ENCODE assay signal across 25 mouse cellular contexts in genomic region chrX:145477725-145478194, GRCm38 (mm10). TPM values are rescaled to one million over a fixed set of nuclear protein-coding genes. Genes with fewer than 3 reads are reported as not detected.
DNase-seq lines count a peak whose midpoint lies in the region; ATAC-seq and TF ChIP-seq lines count a peak whose summit lies in the region.
"Had no signal": no experiment of that assay in that cellular context is flagged by ENCODE, and none has a peak within 500 bp of the region (broad histone marks: within the 10 kb centered on the region; RNA-seq: fewer than 3 reads in every experiment).

No protein-coding gene starts in this region.

- H3K9me3 ChIP-seq in forebrain, embryonic 11.5 days (ENCODE audit: control insufficient read depth, low read length), result no peaks in the 10 kb centered on the region
- H3K9me3 ChIP-seq in forebrain, embryonic 10.5 days, result no peaks in the 10 kb centered on the region
- no peaks in the 10 kb centered on the region for H3K9me3 ChIP-seq in forebrain, embryonic 16.5 days (ENCODE audit: control insufficient read depth, low read length)
- no peaks in the 10 kb centered on the region for H3K9me3 ChIP-seq in midbrain, embryonic 10.5 days (replicated peaks)
- H3K9me3 ChIP-seq: hindbrain, embryonic 12.5 days; liver, embryonic 13.5 days; midbrain, embryonic 13.5 days; neural tube, embryonic 12.5 days; stomach, embryonic 15.5 days had no signal

- 75% methylated on average over 3 of the region's 3 CpGs for WGBS in forebrain, embryonic 11.5 days
- WGBS in forebrain, embryonic 10.5 days, result 66% methylated on average over 3 of the region's 3 CpGs
- WGBS in forebrain, embryonic 16.5 days, result 45% methylated on average over 3 of the region's 3 CpGs
- WGBS in midbrain, embryonic 10.5 days, result 78% methylated on average over 3 of the region's 3 CpGs

- no peak overlapping the region for H3K4me3 ChIP-seq in forebrain, embryonic 11.5 days (ENCODE audit: low read depth, low read length)
- no peak overlapping the region for H3K4me3 ChIP-seq in forebrain, embryonic 10.5 days
- no peak overlapping the region for H3K4me3 ChIP-seq in layer of hippocampus, adult 2 months
- H3K4me3 ChIP-seq in forebrain, embryonic 16.5 days (replicated peaks; ENCODE audit: low read length), result no peak overlapping the region
- H3K4me3 ChIP-seq in midbrain, embryonic 10.5 days, result no peak overlapping the region
- H3K4me3 ChIP-seq: hindbrain, embryonic 12.5 days; liver, embryonic 13.5 days; midbrain, embryonic 13.5 days; neural tube, embryonic 12.5 days; stomach, embryonic 15.5 days had no signal

- DNase-seq in forebrain, embryonic 11.5 days (ENCODE audit: low spot score), result no peak
- no peak for DNase-seq in forebrain, embryonic 10.5 days (ENCODE audit: extremely low spot score, low spot score)
- DNase-seq in layer of hippocampus, adult 2 months (ENCODE audit: low spot score in 2 of 2), result peak in 1 of 2 experiments; percentile 18
- no peak for DNase-seq in layer of hippocampus, adult 8-10 months (ENCODE audit: low spot score in 2 of 2)
- DNase-seq in brain, embryonic 14.5 days (ENCODE audit: low read depth), result peak; percentile 81
- DNase-seq in midbrain, embryonic 10.5 days (ENCODE audit: low spot score), result no peak
- DNase-seq: adrenal gland, postnatal 10 days; cerebellum, adult 11-12 months; cerebellum, postnatal 10 days; gastrocnemius, postnatal 25 days; kidney, adult 18-20 months; kidney, postnatal 4 days; liver, embryonic 13.5 days; lung, adult 2 months; lung, postnatal 14 days; retina, postnatal 1 day; right cerebral cortex, postnatal 4 days; thymus, adult 18-20 months; thymus, postnatal 36 days had no signal

- no peaks in the 10 kb centered on the region for H3K36me3 ChIP-seq in forebrain, embryonic 11.5 days (ENCODE audit: control insufficient read depth, insufficient read depth, low read length)
- peaks cover 9% of the 10 kb centered on the region; the same call in 1 of the 2 replicates for H3K36me3 ChIP-seq in forebrain, embryonic 10.5 days (replicated peaks)
- H3K36me3 ChIP-seq in forebrain, embryonic 16.5 days (ENCODE audit: control insufficient read depth, insufficient read depth), result no peaks in the 10 kb centered on the region
- H3K36me3 ChIP-seq in midbrain, embryonic 10.5 days, result peaks cover 7% of the 10 kb centered on the region; the same call in 1 of the 2 replicates
- H3K36me3 ChIP-seq: hindbrain, embryonic 12.5 days; neural tube, embryonic 12.5 days; stomach, embryonic 15.5 days had no signal

- no peak for TF ChIP-seq POLR2A in brain, embryonic 14.5 days (IDR thresholded peaks at IDR 0.05; ENCODE audit: borderline replicate concordance, extremely low read depth, insufficient read depth, insufficient read length, poor library complexity, severe bottlenecking)

- peaks cover 4% of the 10 kb centered on the region; the same call in 1 of the 2 replicates for H3K27me3 ChIP-seq in forebrain, embryonic 11.5 days (ENCODE audit: control insufficient read depth, insufficient read depth, low read length)
- H3K27me3 ChIP-seq in forebrain, embryonic 10.5 days (ENCODE audit: poor library complexity, severe bottlenecking), result peaks cover 58% of the 10 kb centered on the region
- H3K27me3 ChIP-seq in forebrain, embryonic 16.5 days (replicated peaks; ENCODE audit: control insufficient read depth, insufficient read depth, low read length), result no peaks in the 10 kb centered on the region
- H3K27me3 ChIP-seq in midbrain, embryonic 10.5 days (ENCODE audit: low read depth, poor library complexity, severe bottlenecking), result peaks cover 60% of the 10 kb centered on the region
- H3K27me3 ChIP-seq: hindbrain, embryonic 12.5 days; liver, embryonic 13.5 days; midbrain, embryonic 13.5 days; neural tube, embryonic 12.5 days; stomach, embryonic 15.5 days had no signal

- 0 out of 2 replicates have a peak overlapping the region, but pooled peaks have one; percentile 25 for H3K27ac ChIP-seq in forebrain, embryonic 11.5 days (ENCODE audit: low read depth, low read length)
- H3K27ac ChIP-seq in forebrain, embryonic 10.5 days, result no peak overlapping the region
- 0 out of 2 replicates have a peak overlapping the region, but pooled peaks have one; percentile 18 for H3K27ac ChIP-seq in layer of hippocampus, adult 2 months
- H3K27ac ChIP-seq in forebrain, embryonic 16.5 days (ENCODE audit: low read length), result peak overlapping the region; percentile 44
- no peak overlapping the region for H3K27ac ChIP-seq in midbrain, embryonic 10.5 days (replicated peaks)
- H3K27ac ChIP-seq: hindbrain, embryonic 12.5 days; liver, embryonic 13.5 days; midbrain, embryonic 13.5 days; neural tube, embryonic 12.5 days; stomach, embryonic 15.5 days had no signal

- TF ChIP-seq CTCF in layer of hippocampus, adult 2 months (conservative IDR thresholded peaks at IDR 0.05), result no peak
- TF ChIP-seq CTCF in brain, embryonic 14.5 days (IDR thresholded peaks at IDR 0.05; ENCODE audit: borderline replicate concordance, extremely low read depth, insufficient read depth, insufficient read length), result no peak

- peak; percentile 30; the same call in 1 of the 2 replicates for ATAC-seq in forebrain, embryonic 11.5 days (replicated peaks; ENCODE audit: low FRiP score)
- ATAC-seq in forebrain, embryonic 16.5 days, result peak; percentile 90
- ATAC-seq: inflammation-experienced regulatory T-cells, adult 6 months had no signal

- no peak overlapping the region for H3K9ac ChIP-seq in forebrain, embryonic 11.5 days (ENCODE audit: low read length)
- no peak overlapping the region for H3K9ac ChIP-seq in forebrain, embryonic 16.5 days (replicated peaks; ENCODE audit: low read depth, low read length)
- H3K9ac ChIP-seq: hindbrain, embryonic 12.5 days; liver, embryonic 13.5 days; midbrain, embryonic 13.5 days; neural tube, embryonic 12.5 days; stomach, embryonic 15.5 days had no signal

- H3K4me2 ChIP-seq in forebrain, embryonic 11.5 days (ENCODE audit: low read depth, low read length, severe bottlenecking), result no peak overlapping the region
- H3K4me2 ChIP-seq in forebrain, embryonic 16.5 days (ENCODE audit: low read length), result no peak overlapping the region
- H3K4me2 ChIP-seq: hindbrain, embryonic 12.5 days; liver, embryonic 13.5 days; midbrain, embryonic 13.5 days; neural tube, embryonic 12.5 days; stomach, embryonic 15.5 days had no signal

- no peaks in the 10 kb centered on the region for H3K4me1 ChIP-seq in forebrain, embryonic 11.5 days (replicated peaks; ENCODE audit: control insufficient read depth, insufficient read depth, low read length)
- peaks cover 17% of the 10 kb centered on the region for H3K4me1 ChIP-seq in forebrain, embryonic 10.5 days
- peaks cover 6% of the 10 kb centered on the region for H3K4me1 ChIP-seq in forebrain, embryonic 16.5 days (replicated peaks; ENCODE audit: control insufficient read depth, insufficient read depth, low read length)
- no peaks in the 10 kb centered on the region for H3K4me1 ChIP-seq in midbrain, embryonic 10.5 days
- H3K4me1 ChIP-seq: hindbrain, embryonic 12.5 days; neural tube, embryonic 12.5 days; stomach, embryonic 15.5 days had no signal

RNA-seq across cellular contexts. Expression of gene Amot, which starts 27.2 kb away (rescaled TPM):
- 17.2 and 17.5 TPM in 2 replicates for polyA plus RNA-seq in forebrain, embryonic 11.5 days (2014; fragmentation: Nextera tagmentation; extraction: Ambion mirVana)
- 13.7 and 17.5 TPM in 2 replicates for polyA plus RNA-seq in forebrain, embryonic 10.5 days (2016; fragmentation: Nextera tagmentation; extraction: Ambion mirVana)
- 10 to 100 TPM; 26.7 to 31.9 TPM for total RNA-seq in layer of hippocampus, adult 2 months (2021)
- 10 to 100 TPM; 24.1 to 31.8 (median 28.3) TPM for total RNA-seq in layer of hippocampus, adult 8-10 months (2022)
- 15.3 and 17.8 TPM in 2 replicates for polyA plus RNA-seq in brain, embryonic 14.5 days (2012; rRNA removed)
- polyA plus RNA-seq in forebrain, embryonic 16.5 days (2015; fragmentation: Nextera tagmentation; extraction: Ambion mirVana), result 10.2 and 10.6 TPM in 2 replicates
- polyA plus RNA-seq in midbrain, embryonic 10.5 days (2016; fragmentation: Nextera tagmentation; extraction: Ambion mirVana), result 12.3 and 12.9 TPM in 2 replicates

Comparison
In these comparisons a context has a peak if more than half of its experiments do, and no peak if none do; other contexts are left out.
1. H3K27ac ChIP-seq: peak in forebrain, embryonic 11.5 days (single experiment), layer of hippocampus, adult 2 months (single experiment) and forebrain, embryonic 16.5 days (single experiment); none in forebrain, embryonic 10.5 days (single experiment) and midbrain, embryonic 10.5 days (single experiment).